36 mouse cellular contexts compared by ENCODE assay signal in the genomic region with DNA sequence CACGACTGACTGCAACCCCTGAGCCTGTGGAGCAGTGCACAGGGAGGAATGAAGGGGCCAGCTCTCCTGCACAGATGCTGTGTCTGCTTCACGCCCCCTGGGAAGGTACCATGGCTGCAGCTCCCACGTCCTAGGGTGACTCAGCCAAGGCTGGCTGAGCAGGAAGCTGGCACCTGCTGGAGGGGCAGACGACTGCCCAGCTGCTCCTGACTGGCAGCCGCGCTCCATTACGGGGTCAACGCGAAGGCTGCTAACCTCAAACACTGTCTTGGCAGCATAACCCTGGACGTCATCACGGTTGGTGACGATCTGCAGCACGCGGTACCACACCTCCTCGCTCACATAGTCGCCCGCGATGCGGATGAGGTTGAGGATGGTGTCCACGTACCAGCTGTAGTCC. TPM values are rescaled to one million over a fixed set of nuclear protein-coding genes. Genes with fewer than 3 reads are reported as not detected.
A peak's percentile ranks its signal among the peaks of the same experiment; 100 is the strongest.
DNase-seq lines count a peak whose midpoint lies in the region; ATAC-seq and TF ChIP-seq lines count a peak whose summit lies in the region.
"Had no signal": no experiment of that assay in that cellular context is flagged by ENCODE, and none has a peak within 500 bp of the region (broad histone marks: within the 10 kb centered on the region; RNA-seq: fewer than 3 reads in every experiment).

No protein-coding gene starts in this region.

- H3K9me3 ChIP-seq in embryonic facial prominence, embryonic 12.5 days, result no peaks in the 10 kb centered on the region
- no peaks in the 10 kb centered on the region for H3K9me3 ChIP-seq in embryonic facial prominence, embryonic 10.5 days
- H3K9me3 ChIP-seq: embryonic facial prominence, embryonic 15.5 days; forebrain, embryonic 15.5 days; heart, embryonic 12.5 days; hindbrain, embryonic 15.5 days; liver, embryonic 12.5 days; midbrain, embryonic 13.5 days; neural tube, embryonic 15.5 days; stomach, embryonic 15.5 days had no signal

- H3K4me3 ChIP-seq in embryonic facial prominence, embryonic 12.5 days, result no peak overlapping the region
- H3K4me3 ChIP-seq in embryonic facial prominence, embryonic 10.5 days, result no peak overlapping the region
- H3K4me3 ChIP-seq in embryonic fibroblast, embryonic 13.5 days (ENCODE audit: insufficient read depth, low read length), result no peak overlapping the region
- H3K4me3 ChIP-seq: embryonic facial prominence, embryonic 15.5 days; forebrain, embryonic 15.5 days; heart, adult 2 months; heart, embryonic 12.5 days; hindbrain, embryonic 15.5 days; liver, embryonic 12.5 days; midbrain, embryonic 13.5 days; neural tube, embryonic 15.5 days; stomach, embryonic 15.5 days had no signal

- no peak overlapping the region for H3K9ac ChIP-seq in embryonic facial prominence, embryonic 12.5 days
- H3K9ac ChIP-seq: embryonic facial prominence, embryonic 15.5 days; forebrain, embryonic 15.5 days; heart, embryonic 12.5 days; hindbrain, embryonic 15.5 days; liver, embryonic 12.5 days; liver, postnatal 0 days; midbrain, embryonic 13.5 days; neural tube, embryonic 15.5 days; stomach, embryonic 15.5 days had no signal

- H3K27ac ChIP-seq in embryonic facial prominence, embryonic 12.5 days, result 0 out of 2 replicates have a peak overlapping the region, but pooled peaks have one; percentile 17
- H3K27ac ChIP-seq in embryonic facial prominence, embryonic 10.5 days (replicated peaks), result no peak overlapping the region
- H3K27ac ChIP-seq in embryonic fibroblast, embryonic 13.5 days (ENCODE audit: insufficient read depth, low read length), result no peak overlapping the region
- H3K27ac ChIP-seq: embryonic facial prominence, embryonic 15.5 days; forebrain, embryonic 15.5 days; heart, adult 2 months; hindbrain, embryonic 15.5 days; liver, embryonic 12.5 days; midbrain, embryonic 13.5 days; neural tube, embryonic 15.5 days; stomach, embryonic 15.5 days had no signal

- no peak overlapping the region for H3K4me2 ChIP-seq in embryonic facial prominence, embryonic 12.5 days (replicated peaks)
- H3K4me2 ChIP-seq: embryonic facial prominence, embryonic 15.5 days; forebrain, embryonic 15.5 days; heart, embryonic 12.5 days; hindbrain, embryonic 15.5 days; liver, embryonic 12.5 days; midbrain, embryonic 13.5 days; neural tube, embryonic 15.5 days; stomach, embryonic 15.5 days had no signal

- no peaks in the 10 kb centered on the region for H3K27me3 ChIP-seq in embryonic facial prominence, embryonic 12.5 days
- H3K27me3 ChIP-seq in embryonic facial prominence, embryonic 10.5 days (replicated peaks; ENCODE audit: low read depth, poor library complexity, severe bottlenecking), result no peaks in the 10 kb centered on the region
- H3K27me3 ChIP-seq: embryonic facial prominence, embryonic 15.5 days; forebrain, embryonic 15.5 days; heart, embryonic 12.5 days; hindbrain, embryonic 15.5 days; liver, embryonic 12.5 days; midbrain, embryonic 13.5 days; neural tube, embryonic 15.5 days; stomach, embryonic 15.5 days had no signal

- H3K4me1 ChIP-seq in embryonic facial prominence, embryonic 12.5 days, result peaks cover 13% of the 10 kb centered on the region
- peaks cover 18% of the 10 kb centered on the region for H3K4me1 ChIP-seq in embryonic facial prominence, embryonic 10.5 days
- no peaks in the 10 kb centered on the region for H3K4me1 ChIP-seq in embryonic fibroblast, embryonic 13.5 days (ENCODE audit: control insufficient read depth, insufficient read depth, low read length)

- 95% methylated on average over 20 of the region's 20 CpGs for whole genome bisulfite sequencing in embryonic facial prominence, embryonic 12.5 days
- 95% methylated on average over 20 of the region's 20 CpGs for WGBS in embryonic facial prominence, embryonic 10.5 days

- ATAC-seq in embryonic facial prominence, embryonic 12.5 days (ENCODE audit: insufficient number of reproducible peaks, insufficient read depth, low FRiP score, low TSS enrichment), result no peak
- ATAC-seq: forebrain, embryonic 15.5 days; liver, embryonic 12.5 days; liver, postnatal 0 days; midbrain, embryonic 13.5 days had no signal

- TF ChIP-seq CTCF in embryonic fibroblast, embryonic 13.5 days (IDR thresholded peaks at IDR 0.05; ENCODE audit: borderline replicate concordance, insufficient read depth, low read length), result 0 out of 2 replicates have a peak, but pooled peaks have one; percentile 1

- peaks cover 90% of the 10 kb centered on the region for H3K36me3 ChIP-seq in embryonic facial prominence, embryonic 12.5 days
- H3K36me3 ChIP-seq in embryonic facial prominence, embryonic 10.5 days (replicated peaks), result peaks cover 100% of the 10 kb centered on the region

- no peak for DNase-seq in embryonic facial prominence, embryonic 10.5 days (ENCODE audit: low spot score)
- DNase-seq in left cerebral cortex, adult 18-20 months (ENCODE audit: low spot score in 2 of 2), result peak; percentile 58 to 71
- DNase-seq in left cerebral cortex, adult 9 months (ENCODE audit: low spot score in 2 of 2), result no peak
- peak; percentile 52 for DNase-seq in right cerebral cortex, postnatal 25 days
- DNase-seq in right cerebral cortex, postnatal 10 days (ENCODE audit: low spot score in 2 of 2), result no peak
- no peak for DNase-seq in kidney, postnatal 4 days
- DNase-seq: adrenal gland, postnatal 25 days; cerebellum, adult 8-10 months; heart, adult 2 months; heart, postnatal 4 days; kidney, adult 2 months; kidney, postnatal 36 days; layer of hippocampus, adult 9-11 months; left cerebral cortex, postnatal 4 days; liver, postnatal 0 days; lung, postnatal 36 days; retina, postnatal 1 day; thymus, adult 18-20 months; thymus, postnatal 25 days had no signal

- TF ChIP-seq POLR2A in embryonic fibroblast, embryonic 13.5 days (IDR thresholded peaks at IDR 0.05; ENCODE audit: low read depth, low read length), result no peak

RNA-seq across cellular contexts. Expression of a gene that starts 9.6 kb away (rescaled TPM):
- 22.4 and 23.3 TPM in 2 replicates for polyA plus RNA-seq in embryonic facial prominence, embryonic 12.5 days (2016; fragmentation: Nextera tagmentation; extraction: Ambion mirVana)
- 17.6 and 20.1 TPM in 2 replicates for polyA plus RNA-seq in embryonic facial prominence, embryonic 10.5 days (2016; fragmentation: Nextera tagmentation; extraction: Ambion mirVana)
- 10 to 100 TPM; 22.2 to 24.2 TPM for total RNA-seq in left cerebral cortex, adult 18-20 months (2021)
- 11.1 and 11.5 TPM in 2 replicates for polyA plus RNA-seq in embryonic fibroblast, embryonic 13.5 days (2011; ENCODE audit: insufficient read length, low read depth, missing spikeins)

RNA-seq across cellular contexts. Expression of a gene that starts 12.9 kb away (rescaled TPM):
- 113 and 123 TPM in 2 replicates for polyA plus RNA-seq in embryonic facial prominence, embryonic 12.5 days (2016; fragmentation: Nextera tagmentation; extraction: Ambion mirVana)
- 135 and 146 TPM in 2 replicates for polyA plus RNA-seq in embryonic facial prominence, embryonic 10.5 days (2016; fragmentation: Nextera tagmentation; extraction: Ambion mirVana)
- total RNA-seq in left cerebral cortex, adult 18-20 months (2021), result 10 to 100 TPM; 85.9 to 94.9 TPM
- 33.4 and 42.8 TPM in 2 replicates for polyA plus RNA-seq in embryonic fibroblast, embryonic 13.5 days (2011; ENCODE audit: insufficient read length, low read depth, missing spikeins)

RNA-seq across cellular contexts. Expression of a gene that starts 23.9 kb away (rescaled TPM):
- 76.3 and 84.7 TPM in 2 replicates for polyA plus RNA-seq in embryonic facial prominence, embryonic 12.5 days (2016; fragmentation: Nextera tagmentation; extraction: Ambion mirVana)
- 75.1 and 77.1 TPM in 2 replicates for polyA plus RNA-seq in embryonic facial prominence, embryonic 10.5 days (2016; fragmentation: Nextera tagmentation; extraction: Ambion mirVana)
- 100 to 1,000 TPM; 328 to 355 TPM for total RNA-seq in left cerebral cortex, adult 18-20 months (2021)
- 129 and 132 TPM in 2 replicates for polyA plus RNA-seq in embryonic fibroblast, embryonic 13.5 days (2011; ENCODE audit: insufficient read length, low read depth, missing spikeins)

RNA-seq across cellular contexts. Expression of a gene that starts 35.8 kb away (rescaled TPM):
- 696 and 750 TPM in 2 replicates for polyA plus RNA-seq in embryonic facial prominence, embryonic 12.5 days (2016; fragmentation: Nextera tagmentation; extraction: Ambion mirVana)
- 514 and 525 TPM in 2 replicates for polyA plus RNA-seq in embryonic facial prominence, embryonic 10.5 days (2016; fragmentation: Nextera tagmentation; extraction: Ambion mirVana)
- 100 to 1,000 TPM; 280 to 295 TPM for total RNA-seq in left cerebral cortex, adult 18-20 months (2021)
- 144 and 160 TPM in 2 replicates for polyA plus RNA-seq in embryonic fibroblast, embryonic 13.5 days (2011; ENCODE audit: insufficient read length, low read depth, missing spikeins)

RNA-seq across cellular contexts. Expression of a gene that starts 37.6 kb away (rescaled TPM):
- 0.11 and 0.19 TPM in 2 replicates for polyA plus RNA-seq in embryonic facial prominence, embryonic 12.5 days (2016; fragmentation: Nextera tagmentation; extraction: Ambion mirVana)
- polyA plus RNA-seq in embryonic facial prominence, embryonic 10.5 days (2016; fragmentation: Nextera tagmentation; extraction: Ambion mirVana), result 0.14 and 0.30 TPM in 2 replicates
- 1 to 10 TPM; 1.7 to 3.0 TPM for total RNA-seq in left cerebral cortex, adult 18-20 months (2021)
- not detected in 2 replicates for polyA plus RNA-seq in embryonic fibroblast, embryonic 13.5 days (2011; ENCODE audit: insufficient read length, low read depth, missing spikeins)
- total RNA-seq: adrenal gland, adult 18-20 months; adrenal gland, postnatal 25 days; gastrocnemius, adult 8-10 months; gastrocnemius, postnatal 4 days; heart, adult 2 months; heart, postnatal 4 days; left cerebral cortex, postnatal 4 days; megakaryocyte-erythroid progenitor cell, adult 5-6 weeks; MEL; monocyte, adult 5-6 weeks had no signal
- polyA plus RNA-seq: forebrain, embryonic 15.5 days; heart, embryonic 12.5 days; intestine, embryonic 14.5 days; liver, embryonic 12.5 days had no signal

Comparison
In these comparisons a context has a peak if more than half of its experiments do, and no peak if none do; other contexts are left out.
1. DNase-seq: peak in left cerebral cortex, adult 18-20 months (2 of 2) and right cerebral cortex, postnatal 25 days (single experiment); none in embryonic facial prominence, embryonic 10.5 days (single experiment), left cerebral cortex, adult 9 months (0 of 2), right cerebral cortex, postnatal 10 days (0 of 2) and kidney, postnatal 4 days (0 of 2).